Mouse (Mus musculus): ENCODE measurements around the gene Rgs7bp. TPM values are rescaled to one million over a fixed set of nuclear protein-coding genes. Genes with fewer than 3 reads are reported as not detected.

Gene Rgs7bp
- polyA plus RNA-seq (2015; fragmentation: Nextera tagmentation; extraction: Ambion mirVana), result 1.4 and 2.0 TPM in 2 replicates

GRCm38 (mm10) chr13:105054181-105054940 lies at the start of gene Rgs7bp:
Rgs7bp (minus strand) TSS chr13:105054930.

DNA sequence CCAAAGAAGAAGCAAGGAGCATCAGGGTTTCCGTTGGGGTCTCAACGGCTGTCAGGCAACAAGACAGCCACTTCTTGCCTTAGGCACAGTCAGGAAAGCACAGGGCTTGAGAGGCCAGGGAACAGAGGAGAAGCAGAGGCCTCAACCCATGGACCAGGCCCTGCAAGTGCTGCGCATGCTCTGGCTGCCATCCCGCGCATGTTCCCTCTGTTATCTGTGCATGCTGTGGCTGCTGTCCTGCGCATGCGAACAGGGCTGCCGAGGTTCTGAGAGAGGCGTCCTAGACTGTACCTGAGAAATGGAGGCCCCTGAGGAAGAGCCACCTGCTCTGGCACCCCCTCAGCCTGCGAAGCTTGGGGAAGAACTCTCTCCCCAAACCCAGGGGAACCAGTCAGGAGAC lies 27.1 kb upstream of the Rgs7bp start, which contains the start of gene 4933425L06Rik:
Gene 4933425L06Rik, plus strand, starts transcription at position 261 of the 400 bp plus-strand sequence.

Other genes with a start within 250 kb of the Rgs7bp start
- 17.6 and 20.4 TPM in 2 replicates for gene Cwc27, start 237.8 kb downstream of the Rgs7bp start, polyA plus RNA-seq (2015; fragmentation: Nextera tagmentation; extraction: Ambion mirVana)
- 0.48 TPM in 1 of 2 replicates, not detected in the other for gene Shisal2b, start 191.0 kb downstream of the Rgs7bp start, polyA plus RNA-seq (2015; fragmentation: Nextera tagmentation; extraction: Ambion mirVana)
- gene 4933425L06Rik, start 27.2 kb upstream of the Rgs7bp start, polyA plus RNA-seq (2015; fragmentation: Nextera tagmentation; extraction: Ambion mirVana), result not detected in 2 replicates
- gene Rnf180, start 239.9 kb upstream of the Rgs7bp start, polyA plus RNA-seq (2015; fragmentation: Nextera tagmentation; extraction: Ambion mirVana), result 2.6 and 4.2 TPM in 2 replicates

Measured in adrenal gland, postnatal 0 days (tissue).